Mouse (Mus musculus) liver, embryonic 15.5 days (tissue): ENCODE results near the gene Mif. TPM values are rescaled to one million over a fixed set of nuclear protein-coding genes. Genes with fewer than 3 reads are reported as not detected.

Source experiments
- ATAC-seq: fragments of 200-750 bp; cut with Nextera tagmentation; 2 replicates; pipeline ENCODE4 v1.8.0; 2017; ENCODE audit warnings: moderate number of reproducible peaks, mild to moderate bottlenecking, moderate library complexity; ENCODE audit not compliant: insufficient read depth
- H3K27ac ChIP-seq: fragments of 300-500 bp; sonication (generic); replicated peaks from 2 replicates; pipeline ENCODE4 v1.5.1; 2015; ENCODE audit warnings: mild to moderate bottlenecking, inconsistent platforms
- H3K27me3 ChIP-seq: fragments of 300-500 bp; sonication (generic); 2 replicates; pipeline ENCODE4 v1.6.1; 2015; ENCODE audit warnings: mild to moderate bottlenecking, inconsistent platforms
- H3K36me3 ChIP-seq: fragments of 300-500 bp; sonication (generic); replicated peaks from 2 replicates; pipeline ENCODE4 v1.6.1; 2015; ENCODE audit warnings: moderate library complexity, mild to moderate bottlenecking, inconsistent platforms
- H3K4me1 ChIP-seq: fragments of 300-500 bp; sonication (generic); replicated peaks from 2 replicates; pipeline ENCODE4 v1.6.1; 2015; ENCODE audit warnings: inconsistent platforms
- H3K4me2 ChIP-seq: fragments of 300-500 bp; sonication (generic); 2 replicates; pipeline ENCODE4 v1.6.1; 2015; ENCODE audit warnings: moderate library complexity, mild to moderate bottlenecking, inconsistent platforms
- H3K4me3 ChIP-seq: fragments of 300-500 bp; sonication (generic); replicated peaks from 2 replicates; pipeline ENCODE4 v1.5.1; 2015; ENCODE audit warnings: mild to moderate bottlenecking, inconsistent platforms
- H3K9ac ChIP-seq: fragments of 300-500 bp; sonication (generic); 2 replicates; pipeline ENCODE4 v1.6.1; 2015; ENCODE audit warnings: moderate library complexity, mild to moderate bottlenecking, inconsistent platforms
- H3K9me3 ChIP-seq: fragments of 300-500 bp; sonication (generic); replicated peaks from 2 replicates; pipeline ENCODE4 v1.6.1; 2016; ENCODE audit warnings: inconsistent platforms
- WGBS: fragments of 180-500 bp; shearing (Covaris S2); methylation state at CpG from one replicate; pipeline ENCODE4 v1.1.7; 2015; ENCODE audit warnings: mixed read lengths; ENCODE audit not compliant: insufficient replicate concordance; 5-methylcytosine and 5-hydroxymethylcytosine counted together
- polyA plus RNA-seq: library from polyadenylated mRNA; unstranded; fragments of >200 nt; fragmentation: Nextera tagmentation; extraction: Ambion mirVana; gene quantifications from 2 replicates; pipeline ENCODE4 v1.2.1, GENCODE M21; 2015

Gene Mif
- polyA plus RNA-seq, 1 experiment from 2014 or later, result 755 TPM

- peaks cover 17% of the 10 kb centered on the region for H3K4me1 ChIP-seq
- no peaks in the 10 kb centered on the region for H3K36me3 ChIP-seq
- H3K9me3 ChIP-seq, result no peaks in the 10 kb centered on the region
- peak; percentile 35 for ATAC-seq
- 29% methylated on average over 10 of the region's 10 CpGs for WGBS
- no peak overlapping the region for H3K27ac ChIP-seq
- peak overlapping the region; percentile 72 for H3K4me2 ChIP-seq
- peak overlapping the region; percentile 49 for H3K4me3 ChIP-seq
- 0 out of 2 replicates have a peak, but pooled peaks cover 13% of the 10 kb centered on the region for H3K27me3 ChIP-seq
- peak overlapping the region; percentile 19; the same call in 1 of the 2 replicates for H3K9ac ChIP-seq
Observed at GRCm38 (mm10) chr10:75872025-75872914, 12.2 kb upstream of the Mif start.

- 62% methylated on average over 5 of the region's 5 CpGs for WGBS
- no peak overlapping the region for H3K4me2 ChIP-seq
- H3K27me3 ChIP-seq, result no peaks in the 10 kb centered on the region
- H3K4me3 ChIP-seq, result no peak overlapping the region
- ATAC-seq, result no peak
- H3K9me3 ChIP-seq, result no peaks in the 10 kb centered on the region
- no peak overlapping the region for H3K9ac ChIP-seq
- no peak overlapping the region for H3K27ac ChIP-seq
- peaks cover 13% of the 10 kb centered on the region for H3K36me3 ChIP-seq
- peaks cover 42% of the 10 kb centered on the region for H3K4me1 ChIP-seq
Observed at GRCm38 (mm10) chr10:75861587-75861986, 1.5 kb upstream of the Mif start.

DNA sequence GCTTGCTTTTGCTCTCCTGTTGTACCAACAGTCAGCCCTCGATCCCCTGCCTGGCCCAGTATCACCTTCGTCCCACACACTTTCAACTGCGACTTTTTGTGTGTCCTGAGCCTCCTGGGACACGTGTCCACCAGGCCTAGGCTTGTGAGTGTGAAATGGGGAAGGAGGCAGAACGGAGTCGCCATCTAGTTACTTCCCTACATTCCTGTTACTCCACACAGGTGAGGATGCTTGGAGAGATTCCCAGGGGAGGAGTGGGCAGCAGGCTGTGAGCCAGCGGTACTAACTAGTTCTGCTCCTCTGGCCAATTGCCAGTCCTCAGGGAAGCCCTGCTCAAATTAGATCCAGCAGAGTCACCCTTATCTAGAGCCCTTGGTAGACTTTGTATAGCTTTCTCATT, 706 bp upstream of the Mif start:
- H3K4me1 ChIP-seq, result peaks cover 42% of the 10 kb centered on the region
- peaks cover 13% of the 10 kb centered on the region for H3K36me3 ChIP-seq
- H3K27me3 ChIP-seq, result no peaks in the 10 kb centered on the region
- WGBS, result 37% methylated on average over 7 of the region's 7 CpGs
- no peak for ATAC-seq
- H3K27ac ChIP-seq, result no peak overlapping the region
- H3K4me2 ChIP-seq, result peak overlapping the region; percentile 92
- no peak overlapping the region for H3K4me3 ChIP-seq
- no peak overlapping the region for H3K9ac ChIP-seq
- H3K9me3 ChIP-seq, result no peaks in the 10 kb centered on the region

GRCm38 (mm10) chr10:75859107-75859746, 813 bp downstream of the Mif start:
- H3K36me3 ChIP-seq, result peaks cover 13% of the 10 kb centered on the region
- WGBS, result 2% methylated on average over 27 of the region's 27 CpGs
- peak overlapping the region; percentile 92 for H3K4me2 ChIP-seq
- H3K4me3 ChIP-seq, result peak overlapping the region; percentile 70
- no peaks in the 10 kb centered on the region for H3K9me3 ChIP-seq
- H3K4me1 ChIP-seq, result peaks cover 42% of the 10 kb centered on the region
- H3K27me3 ChIP-seq, result no peaks in the 10 kb centered on the region
- H3K9ac ChIP-seq, result peak overlapping the region; percentile 71
- peak; percentile 40 for ATAC-seq
- H3K27ac ChIP-seq, result peak overlapping the region; percentile 85

DNA sequence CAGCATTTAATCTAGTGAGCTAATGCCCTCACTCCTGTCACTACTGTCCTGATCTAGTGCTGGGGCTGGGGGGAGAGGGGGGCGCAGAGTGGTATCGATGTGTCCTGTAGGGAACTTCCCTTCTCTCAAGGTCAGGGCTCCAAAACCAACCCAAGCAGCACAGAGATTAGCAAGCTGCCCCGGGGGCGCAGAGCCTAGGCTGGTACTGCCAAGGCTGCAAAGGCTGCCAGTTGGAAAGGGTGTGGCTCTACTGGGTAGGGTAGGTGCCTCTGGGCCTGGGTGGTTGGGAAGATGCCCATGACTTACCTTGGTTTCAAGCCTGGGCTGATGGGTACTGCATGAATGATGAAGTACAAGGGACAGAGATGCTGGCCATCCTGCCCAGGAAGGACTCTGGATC, 2.4 kb downstream of the Mif start:
- Histone ChIP-seq H3K4me2 (no peak overlapping the region; the same call in 1 of the 2 replicates), H3K9ac (no peak overlapping the region), H3K27ac (no peak overlapping the region), H3K9me3 (no peaks in the 10 kb centered on the region), H3K27me3 (no peaks in the 10 kb centered on the region), H3K4me3 (no peak overlapping the region), H3K4me1 (peaks cover 42% of the 10 kb centered on the region), H3K36me3 (peaks cover 13% of the 10 kb centered on the region)
- ATAC-seq, result no peak
- 72% methylated on average over 4 of the region's 4 CpGs for WGBS

DNA sequence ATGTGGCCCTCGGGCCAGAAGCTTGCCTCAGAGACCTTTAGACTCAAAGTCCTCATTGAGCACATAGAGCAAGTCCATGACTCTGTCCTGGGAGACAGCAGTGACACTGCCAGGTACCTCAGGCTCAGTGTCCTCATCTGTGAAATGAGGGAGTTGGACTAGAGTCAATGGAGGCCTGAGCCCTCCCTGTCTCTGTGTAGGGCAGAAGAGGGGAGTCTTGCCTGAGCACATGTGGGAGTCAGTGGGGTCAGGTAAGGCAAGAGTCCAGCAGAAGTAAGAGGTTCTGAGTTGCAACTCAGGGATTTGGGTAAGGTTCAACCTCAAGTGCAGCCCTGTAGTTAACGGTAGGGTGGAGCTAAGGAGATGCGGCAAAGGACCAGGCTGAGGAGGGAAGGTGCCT, 3.1 kb downstream of the Mif start:
- Histone ChIP-seq H3K9ac (no peak overlapping the region), H3K36me3 (peaks cover 13% of the 10 kb centered on the region), H3K9me3 (no peaks in the 10 kb centered on the region), H3K4me3 (no peak overlapping the region), H3K4me1 (peaks cover 42% of the 10 kb centered on the region), H3K4me2 (no peak overlapping the region), H3K27me3 (peaks cover 6% of the 10 kb centered on the region), H3K27ac (no peak overlapping the region)
- WGBS, result 68% methylated on average over 3 of the region's 3 CpGs
- no peak for ATAC-seq

DNA sequence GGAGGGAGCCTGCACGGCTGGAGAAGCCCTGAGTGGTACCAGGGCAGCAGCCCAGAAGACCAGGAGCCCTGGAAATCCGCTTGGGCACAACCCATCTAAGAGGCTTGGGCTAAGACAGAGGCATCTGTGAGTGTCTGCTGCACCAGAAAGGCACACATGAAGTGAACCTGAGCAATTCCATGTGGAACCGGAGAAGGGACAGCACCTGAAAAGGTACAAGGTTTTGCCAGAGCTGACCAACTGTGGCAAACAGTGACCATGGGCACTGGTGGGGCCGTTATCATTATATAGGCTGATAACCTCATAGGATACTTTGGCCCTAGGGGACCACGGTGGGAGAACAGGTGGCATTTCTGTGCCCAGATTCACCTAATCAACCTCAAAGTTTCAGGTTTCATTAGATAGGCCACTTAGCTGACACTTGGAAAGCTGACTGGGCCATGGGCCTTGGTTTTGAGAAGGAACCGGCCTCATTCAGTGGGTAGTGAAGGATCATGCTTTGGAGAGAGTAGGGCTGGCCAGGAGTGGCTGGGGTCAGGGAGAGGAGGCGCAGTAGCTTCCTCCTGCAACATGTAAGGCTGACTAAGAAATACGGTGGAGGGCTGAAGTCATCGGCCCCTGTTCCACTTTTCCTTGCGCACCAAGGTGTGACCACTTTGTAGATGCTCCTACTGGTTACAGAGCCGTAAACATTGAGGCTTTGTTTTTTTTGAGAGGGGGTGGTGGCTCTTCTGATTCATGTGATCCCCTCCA, 3.7 kb downstream of the Mif start:
- no peak overlapping the region for H3K9ac ChIP-seq
- H3K4me2 ChIP-seq, result no peak overlapping the region
- WGBS, result 74% methylated on average over 11 of the region's 11 CpGs
- peaks cover 37% of the 10 kb centered on the region for H3K4me1 ChIP-seq
- no peak overlapping the region for H3K27ac ChIP-seq
- no peak for ATAC-seq
- H3K4me3 ChIP-seq, result no peak overlapping the region
- peaks cover 13% of the 10 kb centered on the region for H3K36me3 ChIP-seq
- no peaks in the 10 kb centered on the region for H3K9me3 ChIP-seq
- H3K27me3 ChIP-seq, result peaks cover 12% of the 10 kb centered on the region

- H3K27ac ChIP-seq, result no peak overlapping the region
- H3K9me3 ChIP-seq, result no peaks in the 10 kb centered on the region
- ATAC-seq, result no peak
- no peak overlapping the region for H3K9ac ChIP-seq
- peaks cover 30% of the 10 kb centered on the region for H3K4me1 ChIP-seq
- peaks cover 13% of the 10 kb centered on the region for H3K36me3 ChIP-seq
- H3K4me2 ChIP-seq, result no peak overlapping the region
- peaks cover 20% of the 10 kb centered on the region for H3K27me3 ChIP-seq
- 82% methylated on average over 15 of the region's 15 CpGs for WGBS
- no peak overlapping the region for H3K4me3 ChIP-seq
Observed at GRCm38 (mm10) chr10:75855416-75855981, 4.5 kb downstream of the Mif start.

GRCm38 (mm10) chr10:75854791-75855190, 5.2 kb downstream of the Mif start:
- H3K27ac ChIP-seq, result no peak overlapping the region
- H3K4me3 ChIP-seq, result no peak overlapping the region
- H3K27me3 ChIP-seq, result peaks cover 21% of the 10 kb centered on the region
- H3K9me3 ChIP-seq, result no peaks in the 10 kb centered on the region
- WGBS, result 74% methylated on average over 6 of the region's 6 CpGs
- no peak for ATAC-seq
- no peak overlapping the region for H3K4me2 ChIP-seq
- H3K9ac ChIP-seq, result no peak overlapping the region
- peaks cover 26% of the 10 kb centered on the region for H3K4me1 ChIP-seq
- H3K36me3 ChIP-seq, result peaks cover 13% of the 10 kb centered on the region

DNA sequence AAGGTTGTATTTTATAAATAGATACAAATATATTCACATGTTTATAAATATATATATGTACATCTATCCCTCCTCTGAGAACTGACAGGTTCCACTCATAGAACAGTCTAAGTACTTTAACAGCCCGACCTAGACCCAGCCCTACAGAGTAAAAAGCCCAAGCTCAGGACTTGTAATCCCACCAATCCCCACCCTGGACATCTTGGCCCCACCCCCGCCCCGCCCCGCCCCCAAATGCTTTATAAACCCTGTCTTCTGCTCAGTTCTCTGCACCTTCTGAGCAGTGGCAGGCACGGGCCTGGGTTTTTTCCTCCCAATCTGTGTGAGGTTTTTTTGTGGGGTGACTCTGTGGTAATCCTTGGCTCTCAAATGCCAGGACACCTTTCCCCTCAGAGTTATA, 5.9 kb downstream of the Mif start:
- Histone ChIP-seq H3K36me3 (peaks cover 13% of the 10 kb centered on the region), H3K9me3 (no peaks in the 10 kb centered on the region), H3K4me3 (no peak overlapping the region), H3K4me1 (peaks cover 22% of the 10 kb centered on the region), H3K27ac (no peak overlapping the region), H3K27me3 (peaks cover 21% of the 10 kb centered on the region), H3K4me2 (no peak overlapping the region), H3K9ac (no peak overlapping the region)
- WGBS, result 37% methylated on average over 5 of the region's 5 CpGs
- no peak for ATAC-seq
